Mouse (Mus musculus): ENCODE measurements at regions not wholly inside any gene's neighbourhood (a gene's known extent, or its start where the extent isn't known, plus 50 kb on each side); places are given as distances from the start of the nearest gene placed in this dataset.

- TF ChIP-seq CTCF (IDR thresholded peaks at IDR 0.05; ENCODE audit: extremely low read depth, insufficient read depth, low read length) (no peak), POLR2A (IDR thresholded peaks at IDR 0.05; ENCODE audit: extremely low read depth, insufficient read depth, low read length) (no peak)
Observed at GRCm38 (mm10) chr7:130043397-130044234, 452.0 kb downstream of the Wdr11 start.

Data from cortical plate, adult 2 months (tissue).